Mouse (Mus musculus) yolk sac, embryonic 10.5 days (tissue): ENCODE data around the gene 2310022A10Rik.

Source experiments
- DNase-seq: peaks from one replicate; pipeline ENCODE4 v3.0.0-alpha.2; 2017; ENCODE audit warnings: low spot score

The 2310022A10Rik gene

DNA sequence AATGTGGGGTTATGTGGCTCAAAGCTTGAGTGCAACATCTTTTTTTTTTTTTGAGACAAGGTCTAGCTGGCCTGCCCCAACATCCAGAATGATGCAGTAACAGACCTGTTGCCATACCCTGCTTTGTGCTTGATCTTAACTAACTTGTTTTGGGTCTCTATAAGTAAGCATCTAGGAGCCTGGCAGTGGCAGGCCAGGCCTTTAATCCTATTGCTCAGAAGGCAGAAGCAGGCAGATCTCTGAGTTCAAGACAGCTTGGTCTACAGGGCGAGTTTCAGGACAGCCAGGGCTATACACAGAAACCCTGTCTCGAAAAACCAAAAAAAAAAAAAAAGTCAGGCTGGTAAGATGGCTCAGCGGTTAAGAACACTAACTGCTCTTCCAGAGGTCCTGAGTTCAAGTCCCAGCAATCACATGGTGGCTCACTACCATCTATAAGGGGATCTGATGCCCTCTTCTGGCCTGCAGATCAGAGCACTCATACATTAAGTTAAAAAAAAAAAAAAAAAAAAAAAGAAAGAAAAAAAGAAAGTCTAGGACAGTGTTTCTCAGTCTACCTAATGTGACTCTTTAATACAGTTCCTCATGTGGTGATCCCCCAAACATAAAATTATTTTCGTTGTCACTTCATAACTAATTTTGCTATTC is 37.7 kb downstream of the 2310022A10Rik start:
- DNase-seq: no peak

GRCm38 (mm10) chr7:27591266-27592216 is 38.5 kb downstream of the 2310022A10Rik start, which contains the start of gene Akt2:
Akt2 (plus strand) TSS chr7:27591552.
- DNase-seq: peak; percentile 96

- DNase-seq: peak; percentile 68
Measured at GRCm38 (mm10) chr7:27592217-27592929, 39.3 kb downstream of the 2310022A10Rik start.

DNA sequence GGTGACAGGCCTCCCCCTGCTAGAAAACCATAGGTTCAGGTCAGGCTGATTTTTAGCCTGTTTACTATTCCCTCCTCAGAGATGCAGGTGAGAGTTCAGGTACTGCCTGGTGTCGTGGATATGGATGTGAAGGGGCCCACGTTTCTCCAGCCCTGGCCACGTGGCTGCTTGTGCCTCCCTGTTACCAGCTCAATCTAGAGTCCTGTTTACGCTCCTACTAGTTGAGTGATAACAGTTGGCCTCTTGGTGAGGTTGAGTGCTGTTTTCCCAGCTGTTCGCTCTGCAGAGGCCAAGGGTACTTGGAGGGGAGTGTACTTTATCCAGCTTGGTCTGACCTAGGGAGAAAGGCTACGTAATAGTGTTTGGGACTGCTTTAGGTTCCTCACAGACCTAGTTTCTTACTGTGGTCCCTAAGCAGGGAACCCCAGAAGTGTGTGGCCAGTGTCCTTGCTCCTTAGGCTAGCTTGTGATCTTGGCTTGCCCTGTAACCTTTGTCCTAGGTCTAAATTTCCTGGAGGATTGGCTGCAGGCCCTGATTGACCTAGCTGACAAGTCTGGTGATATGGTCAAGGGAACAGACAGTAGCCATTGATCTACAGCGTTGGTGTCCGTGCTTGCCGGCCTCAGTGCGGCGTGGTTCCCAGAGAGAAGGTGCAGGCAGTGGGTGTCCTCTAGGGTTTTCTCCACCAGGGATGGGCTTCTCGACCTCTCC is 40.1 kb downstream of the 2310022A10Rik start:
- peak; percentile 78 for DNase-seq

DNA sequence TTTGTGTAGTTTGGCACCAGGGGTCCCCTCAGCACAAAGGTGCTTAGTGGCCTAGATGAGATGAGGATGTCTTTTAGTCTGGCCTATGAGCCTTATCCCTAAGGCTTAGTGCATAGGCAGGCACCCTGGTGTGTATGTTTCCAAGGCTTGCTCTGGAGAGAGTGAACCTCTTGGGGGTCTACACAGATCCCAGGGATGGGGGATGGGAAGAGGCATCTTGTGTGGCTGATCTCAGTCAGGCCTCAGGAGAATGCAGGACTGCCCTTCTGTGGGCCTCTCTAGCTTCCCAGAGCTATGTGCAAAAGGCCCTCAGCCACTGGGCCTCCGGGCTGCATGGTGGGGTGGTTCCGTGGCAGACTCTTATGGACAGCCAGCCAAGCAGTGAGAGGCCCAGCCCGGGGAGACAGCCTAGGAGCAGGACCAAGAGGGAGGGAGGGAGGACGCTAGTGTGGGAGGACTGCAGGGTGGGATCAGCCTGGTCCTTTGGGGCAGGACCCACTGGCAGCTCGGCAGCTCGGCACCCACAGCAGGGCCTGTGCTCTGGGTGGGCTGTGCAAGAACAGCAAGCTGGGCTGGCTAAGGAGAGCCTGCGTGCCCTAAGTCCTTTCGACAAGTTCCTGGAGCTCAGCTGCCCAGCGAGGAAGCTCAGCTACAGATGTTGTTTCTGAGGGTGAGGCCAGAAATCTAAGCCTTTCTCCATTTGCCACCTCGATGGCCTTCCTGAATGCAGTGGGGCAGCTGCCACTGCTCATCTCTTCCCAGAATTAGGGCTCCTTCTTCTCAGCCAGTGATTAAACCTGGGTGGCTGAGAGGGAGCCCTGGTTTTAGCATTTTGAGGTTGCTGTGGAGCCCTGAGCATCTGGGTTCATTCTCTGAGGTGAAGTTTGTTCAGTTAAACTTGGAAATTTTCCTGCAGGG is 43.8 kb downstream of the 2310022A10Rik start:
- DNase-seq: no peak

DNA sequence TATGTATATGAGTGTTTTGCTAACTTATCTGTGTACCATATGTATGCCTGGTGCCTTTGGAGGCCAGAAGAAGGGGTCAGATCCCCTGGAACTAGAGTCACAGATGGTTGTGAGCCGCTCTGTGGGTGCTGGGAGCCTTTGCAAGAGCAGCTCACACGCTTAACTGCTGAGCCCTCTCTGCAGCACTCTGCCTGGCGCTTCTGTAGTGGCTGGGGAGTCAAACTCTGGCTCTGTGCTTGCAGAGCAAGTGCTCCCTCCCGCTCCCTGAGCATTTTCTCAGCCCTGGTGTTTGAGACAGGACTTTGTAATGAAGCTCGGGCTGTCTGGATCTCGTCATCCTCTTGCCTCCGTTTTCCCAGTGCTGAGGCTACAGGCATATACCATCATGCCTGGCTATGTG is 45.0 kb downstream of the 2310022A10Rik start:
- no peak for DNase-seq

- DNase-seq: no peak
Measured at GRCm38 (mm10) chr7:27601628-27602027, 48.6 kb downstream of the 2310022A10Rik start.

GRCm38 (mm10) chr7:27602161-27602560 is 49.1 kb downstream of the 2310022A10Rik start:
- no peak for DNase-seq

DNA sequence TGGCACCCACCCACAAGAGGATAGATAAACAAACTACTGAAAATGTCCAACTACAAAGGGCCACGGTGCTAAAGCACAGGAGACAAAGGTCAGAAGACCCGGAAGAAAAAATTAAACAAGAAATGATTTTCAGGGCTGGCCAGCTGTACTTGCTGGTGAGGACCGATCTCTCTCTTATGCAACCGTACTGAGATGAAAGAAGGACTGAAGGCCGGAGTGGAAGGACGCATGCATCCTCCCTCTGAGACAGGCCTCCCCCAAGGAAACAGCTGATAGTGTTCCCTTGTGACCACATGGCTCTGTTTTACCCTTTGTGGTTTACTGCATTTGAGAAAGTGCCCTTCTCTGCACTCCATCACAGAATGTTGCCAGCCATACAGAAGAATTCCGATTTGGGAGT is 49.8 kb downstream of the 2310022A10Rik start:
- peak; percentile 19 for DNase-seq

DNA sequence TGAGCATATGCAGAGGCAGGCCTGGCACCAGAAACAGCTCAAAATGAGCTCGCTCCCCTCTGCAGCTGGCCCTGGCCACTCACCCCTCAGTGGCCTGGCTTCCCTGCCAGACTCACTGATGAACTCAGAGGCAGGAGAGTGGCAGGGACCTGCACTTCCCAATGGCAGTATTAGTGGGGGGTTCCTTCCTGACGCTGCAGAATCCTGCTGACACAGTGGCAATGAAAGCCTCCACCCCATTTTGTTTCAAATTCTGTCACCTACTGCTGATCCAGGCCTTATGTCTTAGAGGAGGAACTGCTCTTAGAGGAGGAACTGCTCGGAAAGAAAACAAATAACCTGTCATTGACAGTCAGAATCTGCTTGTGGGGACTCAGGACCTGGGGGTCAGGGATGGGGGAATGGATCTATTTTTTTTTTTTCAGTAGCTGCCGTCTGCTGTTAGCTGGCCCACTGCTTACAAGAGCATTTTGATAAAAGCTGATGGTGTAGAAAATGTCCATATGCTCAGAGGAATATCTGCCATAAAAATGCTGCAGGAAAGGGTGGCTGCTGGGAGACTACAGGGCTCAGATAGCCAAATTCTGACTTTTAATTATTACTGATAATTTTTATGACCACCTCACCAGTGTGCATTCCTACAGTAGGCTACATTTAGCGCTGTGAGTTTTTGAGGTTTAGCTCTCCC is 51.8 kb downstream of the 2310022A10Rik start:
- no peak for DNase-seq

DNA sequence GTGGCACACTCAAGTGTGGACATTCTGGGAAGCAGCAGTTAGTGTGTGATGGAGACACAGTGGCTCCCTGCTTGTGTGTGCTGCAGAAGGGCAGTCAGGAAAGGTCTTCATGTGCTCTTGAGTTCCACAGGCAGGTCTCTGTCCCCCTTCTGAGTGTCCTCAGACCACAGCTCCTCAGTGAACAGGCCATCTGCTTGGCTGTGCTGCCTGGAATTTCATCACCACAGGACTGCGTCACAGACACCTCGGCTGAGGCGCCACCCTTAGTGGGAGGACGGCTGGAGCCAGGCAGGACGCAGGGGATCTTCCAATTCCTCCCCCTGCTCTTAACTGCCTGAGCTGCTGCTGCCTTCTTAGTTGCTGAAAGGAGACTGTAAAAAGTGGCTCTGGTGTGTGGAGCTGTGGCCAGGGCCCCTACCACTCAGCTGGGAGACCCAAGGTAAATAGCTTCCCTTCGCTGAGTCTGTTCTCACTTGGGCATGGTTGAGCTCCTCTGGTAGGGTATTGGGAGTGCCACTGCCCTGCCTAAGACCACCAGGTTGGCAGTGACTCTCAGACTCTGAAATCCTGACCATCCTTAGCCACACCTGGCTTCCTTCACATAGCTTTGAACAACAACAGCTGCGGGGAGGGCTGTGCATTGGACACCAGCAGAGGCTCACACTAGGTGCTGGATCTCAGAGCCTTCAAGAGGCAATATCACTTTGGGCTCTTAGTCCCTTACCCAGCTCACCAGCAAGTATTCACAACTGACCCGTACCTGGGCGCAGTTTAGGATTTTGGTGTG is 52.7 kb downstream of the 2310022A10Rik start:
- no peak for DNase-seq

GRCm38 (mm10) chr7:27606481-27607254 is 53.6 kb downstream of the 2310022A10Rik start:
- no peak for DNase-seq

GRCm38 (mm10) chr7:27607580-27607979 is 54.5 kb downstream of the 2310022A10Rik start:
- no peak for DNase-seq

DNA sequence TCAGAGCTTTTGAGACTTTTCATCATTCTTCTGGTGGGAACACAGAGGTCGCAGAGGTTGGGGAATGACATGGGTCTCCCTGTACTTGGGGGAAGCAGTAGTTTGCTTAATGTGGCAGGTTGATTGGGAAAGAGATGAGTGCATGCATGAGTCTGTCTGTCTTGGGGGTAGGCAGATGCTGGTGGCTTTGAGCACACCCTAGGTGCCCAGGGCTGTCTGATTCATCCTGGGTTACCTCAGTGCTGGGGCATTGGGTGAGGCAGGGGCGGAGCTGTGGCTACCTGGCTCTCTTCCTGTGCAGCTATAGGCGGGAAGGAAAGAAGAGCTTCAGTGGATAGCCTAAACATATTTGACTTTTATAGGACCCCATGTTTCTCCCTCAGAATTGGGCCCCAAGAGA is 55.1 kb downstream of the 2310022A10Rik start:
- DNase-seq: no peak

- no peak for DNase-seq
Measured at GRCm38 (mm10) chr7:27609285-27609684, 56.3 kb downstream of the 2310022A10Rik start.

- DNase-seq: no peak
Measured at GRCm38 (mm10) chr7:27609688-27610087, 56.7 kb downstream of the 2310022A10Rik start.

GRCm38 (mm10) chr7:27610370-27610769 is 57.3 kb downstream of the 2310022A10Rik start:
- no peak for DNase-seq

DNA sequence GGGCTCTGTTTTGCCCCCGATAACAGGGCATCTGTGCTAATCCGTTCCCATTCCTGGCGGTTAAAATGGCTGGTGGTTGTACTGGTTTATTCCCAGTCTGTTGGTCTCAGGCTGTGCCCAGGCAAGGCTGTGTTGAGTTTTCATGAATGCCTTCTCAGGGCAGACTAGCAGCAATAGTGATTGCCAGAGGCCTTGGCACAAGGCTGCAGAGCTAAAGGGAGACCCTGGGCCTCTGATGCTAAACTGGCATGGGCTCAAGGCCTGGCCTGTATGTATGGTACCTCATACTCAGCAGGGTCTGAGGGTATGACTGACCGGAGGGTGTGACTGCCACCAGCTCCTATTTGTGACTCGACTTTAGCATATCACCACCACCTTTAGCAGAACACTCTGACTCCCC is 57.8 kb downstream of the 2310022A10Rik start:
- DNase-seq: no peak

- DNase-seq: no peak
Measured at GRCm38 (mm10) chr7:27612940-27613339, 59.9 kb downstream of the 2310022A10Rik start.
